Mouse (Mus musculus) lung, postnatal 0 days (tissue): Measurements from ENCODE around the gene Phldb1. TPM values are rescaled to one million over a fixed set of nuclear protein-coding genes. Genes with fewer than 3 reads are reported as not detected.

ENCODE experiments used
- ATAC-seq: fragments of 200-750 bp; cut with Nextera tagmentation; 2 replicates; pipeline ENCODE4 v1.8.0; 2017; ENCODE audit warnings: moderate library complexity
- DNase-seq: peaks from one replicate; pipeline ENCODE4 v3.0.0-alpha.2; 2016; ENCODE audit warnings: low spot score
- H3K27ac ChIP-seq: fragments of 300-500 bp; sonication (generic); 2 replicates; pipeline ENCODE4 v1.5.1; 2014; ENCODE audit warnings: antibody characterized with exemption, mild to moderate bottlenecking, low read length, mixed read lengths
- H3K27me3 ChIP-seq: fragments of 300-500 bp; sonication (generic); replicated peaks from 2 replicates; pipeline ENCODE4 v1.6.1; 2014; ENCODE audit warnings: low read length, mixed read lengths; ENCODE audit not compliant: insufficient read depth
- H3K36me3 ChIP-seq: fragments of 300-500 bp; sonication (generic); 2 replicates; pipeline ENCODE4 v1.6.1; 2014; ENCODE audit warnings: low read length, mixed read lengths; ENCODE audit not compliant: insufficient read depth
- H3K4me1 ChIP-seq: fragments of 300-500 bp; sonication (generic); 2 replicates; pipeline ENCODE4 v1.6.1; 2014; ENCODE audit warnings: antibody characterized with exemption, low read depth, low read length, mixed read lengths; ENCODE audit not compliant: insufficient read depth
- H3K4me2 ChIP-seq: fragments of 300-500 bp; sonication (generic); replicated peaks from 2 replicates; pipeline ENCODE4 v1.6.1; 2014; ENCODE audit warnings: low read depth, mild to moderate bottlenecking, low read length, moderate library complexity, mixed read lengths
- H3K4me3 ChIP-seq: fragments of 300-500 bp; sonication (generic); 2 replicates; pipeline ENCODE4 v1.5.1; 2014; ENCODE audit warnings: low read depth, low read length
- H3K9ac ChIP-seq: fragments of 300-500 bp; sonication (generic); replicated peaks from 2 replicates; pipeline ENCODE4 v1.6.1; 2014; ENCODE audit warnings: low read depth, mild to moderate bottlenecking
- H3K9me3 ChIP-seq: fragments of 300-500 bp; sonication (generic); 2 replicates; pipeline ENCODE4 v1.6.1; 2016; ENCODE audit warnings: low read length, mixed read lengths
- CTCF ChIP-seq: IDR thresholded peaks from 2 replicates; pipeline ENCODE4 v1.5.1; 2016; ENCODE audit warnings: antibody characterized with exemption, mild to moderate bottlenecking
- EP300 ChIP-seq: IDR thresholded peaks from 2 replicates; pipeline ENCODE4 v1.6.1; 2016; ENCODE audit warnings: antibody characterized with exemption, mild to moderate bottlenecking, control low read depth
- WGBS: fragments of 180-500 bp; shearing (Covaris S2); extraction: QIAGEN DNeasy Blood & Tissue Kit; methylation state at CpG from one replicate; pipeline ENCODE4 v1.1.7; 2014; 5-methylcytosine and 5-hydroxymethylcytosine counted together
- polyA plus RNA-seq: library from polyadenylated mRNA; unstranded; fragments of >200 nt; fragmentation: Nextera tagmentation; extraction: Ambion mirVana; gene quantifications from 2 replicates; pipeline ENCODE4 v1.2.1, GENCODE M21; 2015

Phldb1 gene
- polyA plus RNA-seq, 1 experiment from 2014 or later: 21.3 TPM

DNA sequence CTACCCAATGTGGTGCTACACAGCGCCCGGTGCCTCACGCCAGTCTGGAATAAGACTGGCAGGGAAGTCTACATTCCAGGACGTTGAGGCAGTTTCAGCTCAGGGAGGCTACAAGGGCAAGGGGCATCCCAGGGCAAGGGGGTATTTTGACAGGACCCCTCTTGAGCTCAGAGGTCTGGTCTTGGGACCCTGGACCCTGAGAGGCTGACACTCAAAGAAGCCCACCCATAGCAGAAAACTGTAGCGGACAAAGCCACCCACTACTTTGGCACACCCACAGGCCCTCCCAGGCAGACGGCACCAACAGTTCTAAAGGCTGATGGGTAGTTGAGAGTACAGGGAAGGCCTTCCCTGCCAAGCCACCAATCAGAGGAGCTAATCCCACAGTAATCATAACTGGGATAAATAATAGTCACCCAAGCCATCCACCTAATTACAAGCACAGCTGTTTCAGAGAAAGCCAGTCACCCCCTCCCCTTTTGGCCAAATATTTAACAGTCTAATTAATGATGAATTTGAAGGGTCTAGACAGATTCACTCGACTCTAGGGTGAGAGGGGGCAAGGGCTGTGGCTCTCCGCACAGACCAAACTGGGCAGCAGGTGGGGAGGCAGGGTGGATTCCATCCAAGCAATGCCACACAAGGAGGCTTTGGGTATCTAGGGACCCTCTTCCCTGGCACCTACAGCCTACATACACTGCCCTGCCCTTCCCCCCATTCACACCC is 15.2 kb downstream of the Phldb1 start:
- H3K27me3 ChIP-seq: no peaks in the 10 kb centered on the region
- ATAC-seq (no peak), DNase-seq (no peak)
- H3K4me3 ChIP-seq: no peak overlapping the region
- 71% methylated on average over 8 of the region's 8 CpGs for WGBS
- peaks cover 11% of the 10 kb centered on the region for H3K4me1 ChIP-seq
- no peaks in the 10 kb centered on the region for H3K9me3 ChIP-seq
- H3K27ac ChIP-seq: no peak overlapping the region
- H3K9ac ChIP-seq: no peak overlapping the region
- no peak overlapping the region for H3K4me2 ChIP-seq
- TF ChIP-seq CTCF (no peak), EP300 (no peak)
- H3K36me3 ChIP-seq: 0 out of 2 replicates have a peak, but pooled peaks cover 9% of the 10 kb centered on the region

DNA sequence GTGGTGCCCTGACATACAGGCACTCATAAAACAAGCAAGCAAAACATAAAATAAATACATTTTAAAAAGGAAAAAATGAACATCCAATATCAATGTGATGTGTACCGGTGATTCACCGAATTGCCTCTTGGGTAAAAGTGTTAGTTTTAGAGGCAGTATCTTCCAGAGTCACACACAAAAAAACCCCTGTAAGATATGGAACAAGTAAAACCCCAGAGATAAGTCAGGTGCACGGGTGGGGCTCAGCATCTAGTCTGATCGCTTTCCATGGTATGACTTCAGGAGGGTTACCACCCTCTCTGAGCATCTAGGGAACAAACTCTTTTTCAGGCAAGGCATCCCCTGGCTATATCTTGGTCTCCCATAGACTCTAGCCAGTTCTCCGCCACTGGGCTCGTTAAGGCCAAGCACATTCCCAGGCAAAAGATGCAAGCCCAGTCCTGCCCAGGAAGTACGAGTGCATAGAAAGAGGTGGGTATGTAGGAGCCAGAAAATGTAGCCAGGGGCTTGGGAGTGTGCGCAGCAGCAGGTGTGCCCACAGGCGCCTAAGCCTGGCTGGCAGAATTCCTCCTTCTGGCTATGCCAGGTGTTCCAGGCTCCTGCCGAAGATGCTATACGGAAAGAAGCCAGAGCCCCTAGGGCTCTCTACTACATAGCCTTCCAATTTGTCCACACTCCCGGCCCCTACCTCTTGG is 15.9 kb downstream of the Phldb1 start:
- Histone ChIP-seq H3K9me3 (no peaks in the 10 kb centered on the region), H3K9ac (no peak overlapping the region), H3K27ac (no peak overlapping the region), H3K27me3 (no peaks in the 10 kb centered on the region), H3K36me3 (0 out of 2 replicates have a peak, but pooled peaks cover 9% of the 10 kb centered on the region), H3K4me1 (peaks cover 8% of the 10 kb centered on the region), H3K4me2 (no peak overlapping the region), H3K4me3 (no peak overlapping the region)
- DNase-seq (no peak), ATAC-seq (no peak)
- 86% methylated on average over 12 of the region's 12 CpGs for WGBS
- no peak for TF ChIP-seq EP300
- no peak for TF ChIP-seq CTCF

DNA sequence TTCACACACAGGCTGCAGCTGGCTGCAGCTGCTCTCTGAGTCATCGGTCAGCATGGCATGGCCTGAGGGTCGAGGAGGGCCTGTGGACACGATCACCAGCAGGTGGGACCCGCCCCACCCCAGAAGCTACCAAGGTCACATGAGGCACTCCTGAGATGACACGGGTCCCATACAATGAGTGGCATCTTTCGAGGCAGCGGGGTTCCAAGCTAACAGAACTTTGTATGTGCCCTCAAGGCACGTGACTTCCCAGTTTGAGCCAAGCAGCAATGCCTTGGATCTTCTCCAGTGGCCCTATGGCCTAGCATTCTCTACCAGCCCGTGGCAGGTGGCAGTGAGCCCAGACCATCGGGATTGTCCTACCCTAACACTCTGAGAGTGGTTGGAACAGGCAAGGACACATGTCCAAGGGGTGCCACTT is 17.2 kb downstream of the Phldb1 start:
- H3K4me3 ChIP-seq: no peak overlapping the region
- H3K27ac ChIP-seq: no peak overlapping the region
- no peak for ATAC-seq
- H3K9ac ChIP-seq: no peak overlapping the region
- no peak overlapping the region for H3K4me2 ChIP-seq
- H3K9me3 ChIP-seq: no peaks in the 10 kb centered on the region
- 0 out of 2 replicates have a peak, but pooled peaks cover 9% of the 10 kb centered on the region for H3K36me3 ChIP-seq
- DNase-seq: no peak
- WGBS: 86% methylated on average over 10 of the region's 10 CpGs
- H3K4me1 ChIP-seq: peaks cover 8% of the 10 kb centered on the region
- TF ChIP-seq CTCF: no peak
- TF ChIP-seq EP300: no peak
- no peaks in the 10 kb centered on the region for H3K27me3 ChIP-seq

DNA sequence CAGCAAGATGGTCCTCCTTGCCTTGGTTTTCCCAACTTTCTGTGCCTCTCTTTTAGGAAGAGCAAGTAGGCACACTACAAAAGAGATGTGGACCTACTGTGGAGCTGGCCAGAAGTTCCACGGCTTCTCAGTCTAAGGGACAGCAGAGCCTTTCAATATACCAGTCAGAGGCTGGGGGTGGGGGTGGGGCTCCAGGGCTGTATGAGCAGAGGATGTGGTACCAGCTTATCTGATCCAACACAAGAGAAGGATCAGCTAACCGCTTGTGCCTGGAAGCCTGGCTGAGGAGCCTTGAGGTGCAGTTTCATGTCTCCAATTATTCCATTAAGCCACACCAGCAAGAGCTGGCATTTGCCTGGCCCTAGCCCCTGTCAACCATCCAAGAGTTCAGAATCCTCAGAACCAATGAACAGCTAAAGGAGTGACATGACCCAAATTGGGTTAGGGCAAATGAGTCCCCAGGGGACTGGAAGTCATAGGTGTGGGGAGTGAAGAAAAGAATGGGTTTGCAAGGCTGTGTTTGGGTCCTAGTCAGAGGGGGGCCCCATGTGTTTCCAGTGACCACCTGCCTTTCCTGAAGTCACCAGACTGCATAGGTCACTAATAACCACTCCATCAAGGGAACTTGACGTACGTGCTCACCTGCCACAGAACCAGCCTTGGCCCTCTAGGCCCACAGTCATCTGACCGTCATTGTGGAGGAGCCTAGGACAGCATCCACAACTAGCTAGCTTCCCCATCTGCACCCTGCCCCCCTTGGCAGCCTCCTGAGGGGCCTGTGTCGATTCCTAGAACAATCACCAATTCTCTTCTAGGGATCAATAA is 17.8 kb downstream of the Phldb1 start:
- Histone ChIP-seq H3K9ac (no peak overlapping the region), H3K36me3 (0 out of 2 replicates have a peak, but pooled peaks cover 9% of the 10 kb centered on the region), H3K27ac (no peak overlapping the region)

DNA sequence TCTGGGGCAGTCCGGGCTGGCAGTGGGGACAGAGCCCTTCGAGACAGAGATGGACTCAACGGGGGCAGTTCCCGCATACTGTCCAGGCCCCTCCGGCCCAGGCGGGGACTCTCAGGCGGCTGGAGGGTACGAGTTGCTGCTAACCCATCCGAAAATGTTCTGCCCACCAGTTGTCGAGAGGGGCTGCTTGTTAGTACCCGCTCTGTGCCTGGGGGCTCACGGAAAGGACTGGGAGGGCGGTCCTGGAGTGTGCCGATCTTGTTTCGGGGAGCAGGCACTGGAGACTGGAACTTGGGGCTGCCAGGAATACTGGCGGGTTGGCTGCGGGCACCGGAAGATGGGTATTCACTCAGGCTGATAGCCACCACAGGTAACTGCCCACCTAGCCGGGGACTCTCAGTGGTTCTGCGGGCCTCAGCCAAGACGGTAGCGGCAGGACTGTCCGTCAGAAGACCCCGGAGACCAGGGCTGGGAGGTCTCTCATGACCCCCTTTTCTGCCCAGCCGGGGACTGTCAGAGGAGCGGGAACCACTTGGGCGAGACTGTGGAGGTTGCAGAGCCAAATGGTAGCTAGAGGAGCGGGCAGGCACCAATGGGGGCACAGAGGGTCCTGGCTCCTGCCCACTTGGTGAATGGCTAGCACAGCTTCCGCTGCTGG is 19.2 kb downstream of the Phldb1 start:
- 94% methylated on average over 29 of the region's 29 CpGs for WGBS
- no peak overlapping the region for H3K9ac ChIP-seq
- H3K4me1 ChIP-seq: peaks cover 7% of the 10 kb centered on the region
- H3K4me3 ChIP-seq: no peak overlapping the region
- TF ChIP-seq CTCF: no peak
- no peak for TF ChIP-seq EP300
- H3K27ac ChIP-seq: no peak overlapping the region
- H3K4me2 ChIP-seq: no peak overlapping the region
- no peaks in the 10 kb centered on the region for H3K9me3 ChIP-seq
- no peaks in the 10 kb centered on the region for H3K27me3 ChIP-seq
- ATAC-seq (no peak), DNase-seq (no peak)
- H3K36me3 ChIP-seq: 0 out of 2 replicates have a peak, but pooled peaks cover 9% of the 10 kb centered on the region

More for the DNA sequence above, 17.8 kb downstream of the Phldb1 start:
- no peaks in the 10 kb centered on the region for H3K9me3 ChIP-seq
- no peak for DNase-seq
- TF ChIP-seq CTCF (no peak), EP300 (no peak)
- H3K4me3 ChIP-seq: no peak overlapping the region
- WGBS: 85% methylated on average over 6 of the region's 6 CpGs
- ATAC-seq: no peak
- no peaks in the 10 kb centered on the region for H3K27me3 ChIP-seq
- H3K4me1 ChIP-seq: peaks cover 8% of the 10 kb centered on the region
- no peak overlapping the region for H3K4me2 ChIP-seq
